Mouse (Mus musculus) c-Kit-positive CD71-positive TER-119-negative erythroid progenitor cells, embryonic 14.5 days (primary cell): ENCODE results near the gene Hnrnpl.

Experiments
- DNase-seq: peaks from one replicate; pipeline ENCODE4 v3.0.0-alpha.2; 2013; ENCODE audit warnings: low read depth

Hnrnpl gene

DNA sequence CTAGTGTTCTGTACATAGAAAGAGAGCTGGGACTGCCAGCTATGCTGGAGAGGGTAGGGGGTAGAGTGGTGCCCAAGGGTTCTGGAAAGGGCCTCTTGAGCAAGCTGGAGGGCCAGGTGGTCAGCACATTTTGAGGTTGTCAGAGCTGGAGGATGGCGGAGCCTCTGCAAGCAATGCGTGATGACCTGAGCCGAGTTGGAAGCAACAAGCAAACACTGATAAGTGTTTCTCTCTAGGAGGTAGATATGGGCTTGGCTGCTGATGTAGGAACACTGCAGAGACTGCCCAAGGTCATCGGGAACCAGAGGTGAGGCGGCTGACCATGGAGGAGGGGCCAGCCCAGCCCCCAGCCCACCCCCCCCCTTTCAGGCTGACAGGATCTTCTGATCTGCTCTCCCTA lies 22.6 kb downstream of the Hnrnpl start:
- no peak for DNase-seq

DNA sequence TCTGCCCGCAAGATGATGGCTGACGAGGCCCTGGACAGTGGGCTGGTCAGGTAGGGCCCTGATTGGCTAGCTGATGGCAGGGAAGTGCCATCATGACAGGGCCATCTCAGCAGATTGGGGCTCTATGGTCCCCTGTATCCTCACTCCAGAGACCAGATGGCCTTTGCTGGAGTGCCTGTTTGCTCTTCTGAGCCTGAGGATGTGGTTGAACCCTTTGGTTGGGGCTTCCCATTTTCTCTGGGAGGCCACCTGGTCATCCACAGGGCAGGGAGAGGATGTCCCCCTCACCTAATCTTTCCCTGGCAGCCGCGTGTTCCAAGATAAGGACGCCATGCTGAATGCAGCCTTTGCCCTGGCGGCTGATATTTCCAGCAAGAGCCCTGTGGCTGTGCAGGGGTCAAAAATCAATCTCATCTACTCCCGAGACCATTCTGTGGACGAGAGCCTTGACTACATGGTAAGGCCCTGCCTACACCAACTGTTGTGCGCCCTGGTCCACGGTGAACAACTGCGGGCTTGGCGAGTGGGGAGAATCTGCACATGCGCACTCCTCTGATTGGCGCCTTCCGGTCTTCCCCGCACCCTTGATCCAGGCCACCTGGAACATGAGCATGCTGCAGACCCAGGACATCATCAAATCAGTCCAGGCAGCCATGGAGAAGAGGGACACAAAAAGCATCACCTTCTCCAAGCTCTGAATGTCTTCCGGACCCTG lies 23.2 kb downstream of the Hnrnpl start:
- DNase-seq, result no peak

DNA sequence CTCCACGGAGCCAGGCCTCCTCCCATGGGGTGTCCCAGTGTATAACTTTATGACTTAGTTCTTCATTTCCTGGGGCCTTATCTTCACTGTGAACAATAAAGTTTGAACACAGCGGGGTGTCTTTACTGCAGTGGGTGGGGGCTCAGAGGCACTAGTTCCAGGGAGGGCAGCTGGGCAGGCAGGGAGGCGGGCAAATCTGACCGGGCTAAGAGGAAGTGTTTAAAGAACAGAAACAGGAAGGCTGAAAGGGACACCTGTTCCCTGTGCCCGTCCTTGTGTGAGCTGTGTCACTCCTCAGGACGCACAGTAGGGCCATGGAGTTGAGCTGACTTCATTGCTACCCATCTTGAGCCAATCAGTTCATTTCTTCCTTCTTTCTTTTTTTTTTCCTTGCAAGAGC lies 23.8 kb downstream of the Hnrnpl start:
- no peak for DNase-seq

DNA sequence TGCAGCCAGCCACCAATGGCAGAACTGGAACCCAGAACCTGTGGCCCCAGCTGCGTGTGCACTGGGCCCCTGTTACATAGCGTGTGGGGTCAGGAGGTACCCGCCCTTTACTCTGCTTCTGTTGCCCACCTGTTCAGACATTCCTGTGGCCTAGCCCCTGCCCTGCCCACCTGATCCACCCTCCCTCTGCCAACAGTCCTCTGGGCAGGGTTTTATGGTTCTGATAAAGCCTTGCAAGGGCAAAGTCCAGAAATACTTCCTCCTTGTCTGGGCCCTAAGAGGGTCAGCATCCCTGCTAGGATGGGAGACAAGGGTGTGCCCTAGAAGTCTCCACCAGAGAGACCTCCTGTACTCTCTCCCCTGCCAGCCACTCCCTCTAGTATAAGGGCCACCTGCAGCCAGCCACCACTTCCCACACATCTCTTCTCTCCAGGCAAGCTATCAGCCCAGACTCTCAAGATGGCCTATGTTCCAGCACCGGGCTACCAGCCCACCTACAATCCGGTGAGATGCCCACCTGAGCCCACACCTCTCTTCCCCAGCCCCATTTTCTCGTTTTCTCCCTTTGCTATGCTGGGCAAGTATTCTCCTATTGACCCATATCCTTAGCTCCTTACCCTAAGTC lies 25.5 kb downstream of the Hnrnpl start, which contains the start of gene Lgals4:
TSS of gene Lgals4 (plus strand) at position 132 of the 625 bp plus-strand sequence.
- DNase-seq, result no peak

DNA sequence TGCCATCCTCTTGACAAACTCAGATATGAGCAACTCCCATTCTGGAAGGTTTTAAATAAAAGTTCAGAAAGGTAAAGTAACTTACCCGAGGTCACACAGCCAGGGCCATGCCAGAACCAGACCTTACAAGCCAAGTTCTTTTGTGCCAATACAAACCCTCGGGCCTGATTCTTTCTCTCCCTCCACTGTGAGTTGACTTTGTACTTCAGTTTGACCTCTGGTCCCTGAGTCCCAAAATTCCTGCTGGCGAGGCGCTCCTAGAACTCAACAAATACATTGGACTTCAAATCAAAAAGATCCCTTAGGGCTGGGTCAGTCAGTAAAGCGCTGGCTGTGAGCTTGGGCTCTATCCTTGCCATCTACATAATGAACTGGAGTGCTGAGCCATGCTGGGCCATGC lies 28.6 kb downstream of the Hnrnpl start:
- DNase-seq, result no peak

DNA sequence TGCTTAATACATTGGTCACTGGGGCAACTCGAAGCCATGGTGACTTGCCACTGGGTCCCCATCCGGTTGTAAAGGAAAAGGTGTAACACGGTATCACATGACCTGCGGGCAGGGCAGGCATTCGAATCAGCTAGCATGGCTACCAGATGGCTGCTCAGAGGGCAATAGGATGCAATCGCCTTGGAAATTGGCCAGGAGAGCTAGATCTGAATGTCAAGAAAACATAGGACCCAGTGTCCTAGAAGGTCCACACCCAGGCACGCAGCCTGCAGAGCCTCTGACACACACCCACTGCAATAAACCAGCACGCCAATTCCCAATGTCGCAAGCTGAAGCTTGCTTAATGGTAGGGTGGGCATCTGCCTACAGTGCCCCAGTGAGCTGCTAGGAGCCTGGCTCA lies 30.0 kb downstream of the Hnrnpl start:
- no peak for DNase-seq

DNA sequence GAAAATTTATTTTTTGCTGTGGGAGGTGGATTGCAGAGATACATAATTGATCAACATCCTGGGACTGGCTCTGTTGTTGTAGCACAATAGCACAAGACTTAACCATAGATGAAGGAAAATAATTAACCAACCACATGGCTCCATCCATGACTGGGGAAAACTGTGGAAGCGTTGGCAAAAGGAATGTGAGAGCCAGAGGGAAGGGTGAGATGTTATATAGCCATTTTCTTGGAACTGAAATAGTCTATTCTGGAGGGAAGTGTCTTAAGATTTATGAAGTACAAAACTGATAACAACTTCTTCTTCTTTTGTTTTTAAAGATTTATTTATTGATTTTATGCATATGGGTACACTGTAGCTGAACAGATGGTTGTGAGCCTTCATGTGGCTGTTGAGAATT lies 38.9 kb downstream of the Hnrnpl start:
- no peak for DNase-seq

DNA sequence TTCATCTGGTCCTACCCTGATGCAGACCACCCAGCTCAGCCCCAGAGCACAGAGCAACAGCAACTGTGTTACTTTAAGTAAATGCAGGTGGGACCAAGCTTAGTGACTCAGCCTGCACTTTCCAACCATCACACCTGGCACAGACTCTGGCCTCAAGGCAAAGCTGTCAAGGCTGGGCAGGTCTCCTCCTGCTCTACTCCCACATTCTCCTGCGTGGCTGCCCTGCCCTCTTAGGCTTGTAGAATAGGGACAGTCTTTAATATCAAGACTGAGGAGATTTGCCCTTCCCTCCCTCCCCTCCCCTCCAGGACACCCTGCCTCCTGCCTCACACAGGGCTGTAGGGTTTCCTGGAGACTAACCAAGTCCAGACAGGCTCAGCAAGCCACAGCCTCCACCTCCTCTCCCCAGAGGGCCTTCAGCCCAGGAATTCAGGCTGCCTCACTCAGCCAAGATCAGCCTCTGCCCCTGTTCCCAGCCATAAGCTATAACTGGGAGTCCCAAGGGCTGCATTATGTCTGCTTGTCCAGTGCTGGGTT lies 41.4 kb downstream of the Hnrnpl start:
- no peak for DNase-seq

DNA sequence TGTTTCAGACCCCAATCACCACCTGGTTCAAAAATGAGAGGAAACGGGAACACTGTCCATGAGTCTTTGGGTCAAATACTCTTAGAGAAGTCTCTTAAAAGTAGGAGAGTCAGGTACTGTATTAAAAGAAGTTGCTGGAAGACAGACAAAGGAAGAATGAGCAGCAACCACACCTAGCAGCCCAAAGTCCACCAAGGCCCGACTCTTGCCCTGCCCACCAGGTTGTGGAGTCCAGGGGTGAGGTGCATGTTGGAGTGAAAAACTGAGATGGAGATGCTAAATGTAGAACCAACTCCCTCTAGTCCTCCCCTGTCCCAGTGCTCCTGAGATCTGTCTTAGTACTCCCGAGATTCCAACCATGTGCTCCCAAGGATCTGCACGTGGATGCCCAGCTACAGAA lies 42.3 kb downstream of the Hnrnpl start:
- DNase-seq, result no peak

DNA sequence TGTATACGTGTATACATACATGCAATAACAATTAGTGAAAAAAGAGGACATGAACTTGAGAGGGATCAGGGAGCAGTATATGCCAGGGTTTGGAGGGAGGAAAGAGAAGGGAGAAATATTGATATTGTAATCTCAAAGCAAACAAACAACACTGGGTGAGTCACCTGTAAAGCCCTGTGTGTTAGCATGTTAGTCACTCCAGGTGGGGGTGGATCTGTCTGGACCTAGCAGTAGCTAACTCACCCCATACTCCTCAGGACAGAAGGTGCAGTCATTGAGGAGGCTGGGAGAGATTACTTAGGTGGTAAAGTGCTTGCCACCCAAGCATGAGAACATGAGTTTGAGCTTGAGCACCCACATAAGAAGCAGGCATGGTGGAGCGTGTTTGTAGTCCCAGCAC lies 51.6 kb downstream of the Hnrnpl start:
- no peak for DNase-seq

DNA sequence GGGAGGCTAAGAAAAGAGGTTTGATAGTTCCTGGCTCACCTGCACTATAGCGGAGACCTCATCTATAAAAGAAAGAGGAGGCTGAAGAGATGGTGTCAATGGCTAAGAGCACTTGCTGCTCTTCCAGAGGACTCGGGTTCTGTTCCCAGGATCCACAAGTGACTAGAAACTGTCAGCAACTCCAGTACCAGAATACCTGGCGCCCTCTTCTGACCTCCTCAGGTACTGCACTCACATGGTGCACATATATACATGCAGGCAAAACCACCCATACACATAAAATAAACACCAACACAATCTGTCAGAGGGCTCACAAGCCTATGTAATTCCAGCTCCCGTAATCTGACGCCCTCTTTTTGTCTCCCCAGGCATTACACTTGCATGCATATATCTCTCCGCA lies 52.6 kb downstream of the Hnrnpl start:
- DNase-seq, result no peak

DNA sequence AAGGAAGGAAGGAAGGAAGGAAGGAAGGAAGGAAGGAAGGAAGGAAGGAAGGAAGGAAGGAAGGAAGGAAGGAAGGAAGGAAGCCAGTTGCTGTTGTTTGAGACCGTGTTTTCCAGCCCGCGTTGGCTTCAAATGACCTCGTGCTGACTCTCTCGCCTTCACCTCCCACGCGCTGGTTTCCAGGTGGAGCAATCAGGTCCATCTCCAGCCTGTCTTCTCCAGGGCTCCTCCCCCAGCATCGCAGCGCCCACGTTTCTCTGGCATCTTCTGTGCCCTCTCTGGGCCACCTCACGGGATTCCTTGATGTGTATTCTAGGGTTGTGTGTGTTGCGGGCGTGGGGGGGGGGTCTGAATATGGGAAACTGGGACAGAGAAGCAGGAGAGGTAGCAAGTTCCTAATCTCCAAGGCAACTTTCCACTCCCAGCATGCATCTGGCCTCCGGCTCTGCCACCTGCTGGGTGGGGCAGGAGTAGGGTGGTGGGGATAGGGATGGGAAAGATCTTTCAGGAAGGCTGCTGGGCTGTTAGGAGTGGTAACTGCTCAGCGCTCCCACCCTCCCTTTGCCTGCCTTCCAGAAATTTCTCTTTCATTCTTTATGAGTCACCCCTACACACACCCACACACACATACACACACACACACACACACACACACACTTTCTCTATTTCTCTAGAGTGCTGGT lies 54.6 kb downstream of the Hnrnpl start:
- DNase-seq, result no peak

DNA sequence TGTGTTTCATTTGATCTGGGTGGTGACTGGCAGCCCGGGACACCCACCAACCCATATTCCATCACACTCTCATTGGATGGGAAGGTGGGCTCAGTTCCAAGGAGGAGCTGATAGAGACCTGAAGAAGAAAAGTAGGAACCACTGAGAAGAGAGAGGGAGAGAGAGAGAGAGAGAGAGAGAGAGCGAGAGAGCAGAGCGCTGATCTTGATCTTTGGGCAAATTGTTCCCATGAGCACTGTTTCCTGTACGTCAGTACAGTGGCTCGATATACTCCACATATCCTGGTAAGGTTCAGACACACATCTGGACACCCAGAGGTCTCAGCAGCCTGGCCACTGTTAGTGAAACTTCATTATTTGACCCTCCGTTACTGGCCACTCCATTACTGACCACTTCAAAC lies 55.2 kb downstream of the Hnrnpl start, which contains the start of gene Lgals7:
TSS of gene Lgals7 (plus strand) at position 314 of the 400 bp plus-strand sequence.
- no peak for DNase-seq

DNA sequence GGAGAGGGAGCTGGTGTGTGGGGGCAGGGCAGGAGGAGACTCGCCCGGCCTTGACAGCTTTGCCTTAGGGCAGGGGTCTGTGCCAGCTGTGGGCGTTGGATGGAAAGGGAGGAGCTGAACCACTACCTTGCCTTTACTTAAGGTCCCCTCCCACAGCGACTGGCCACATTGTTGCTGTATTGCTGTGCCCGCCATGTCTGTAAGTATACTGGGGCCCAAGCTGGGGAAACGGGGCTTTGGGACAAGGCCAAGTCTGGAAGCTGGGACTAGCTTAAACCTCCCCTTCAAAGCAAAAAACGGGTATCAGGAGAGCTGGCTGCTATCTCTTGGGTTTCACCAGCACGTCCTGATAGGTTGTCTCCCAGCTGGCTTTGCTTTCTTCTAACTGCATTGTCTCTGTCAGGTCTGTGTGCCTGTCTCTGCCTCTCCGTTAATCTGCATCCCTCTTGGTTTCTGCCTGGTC lies 56.0 kb downstream of the Hnrnpl start:
- no peak for DNase-seq

DNA sequence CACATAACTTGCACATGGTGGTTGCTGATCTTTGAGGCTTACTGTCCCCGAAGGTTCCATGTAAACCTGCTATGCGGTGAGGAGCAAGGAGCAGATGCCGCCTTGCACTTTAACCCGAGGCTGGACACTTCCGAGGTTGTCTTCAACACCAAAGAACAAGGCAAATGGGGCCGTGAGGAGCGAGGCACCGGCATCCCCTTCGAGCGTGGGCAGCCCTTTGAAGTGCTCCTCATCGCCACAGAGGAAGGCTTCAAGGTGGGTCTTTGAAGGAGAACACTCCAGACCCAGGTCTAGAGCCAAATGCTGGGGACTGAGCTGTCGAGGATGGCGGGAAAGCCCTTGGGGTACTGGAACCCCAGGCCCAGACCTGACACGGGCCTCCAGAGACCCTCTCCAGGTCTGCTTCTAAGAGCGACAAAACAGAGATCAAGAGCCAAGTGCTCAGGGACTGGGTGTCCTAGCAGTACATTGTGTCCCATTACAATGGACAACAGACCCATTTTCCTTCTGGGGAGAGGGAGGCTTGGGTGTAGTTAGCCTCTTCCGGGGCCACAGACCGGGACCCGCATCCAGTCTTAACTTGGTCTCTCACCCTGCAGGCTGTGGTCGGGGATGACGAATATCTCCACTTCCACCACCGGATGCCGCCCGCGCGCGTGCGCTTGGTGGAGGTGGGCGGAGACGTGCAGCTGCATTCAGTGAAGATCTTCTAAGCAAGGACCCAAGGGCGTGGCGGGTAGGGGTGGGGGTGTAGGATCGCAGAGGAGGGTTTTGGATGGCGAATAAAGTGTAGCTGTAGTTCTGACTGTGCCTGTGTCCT lies 57.4 kb downstream of the Hnrnpl start:
- DNase-seq, result peak; percentile 83

DNA sequence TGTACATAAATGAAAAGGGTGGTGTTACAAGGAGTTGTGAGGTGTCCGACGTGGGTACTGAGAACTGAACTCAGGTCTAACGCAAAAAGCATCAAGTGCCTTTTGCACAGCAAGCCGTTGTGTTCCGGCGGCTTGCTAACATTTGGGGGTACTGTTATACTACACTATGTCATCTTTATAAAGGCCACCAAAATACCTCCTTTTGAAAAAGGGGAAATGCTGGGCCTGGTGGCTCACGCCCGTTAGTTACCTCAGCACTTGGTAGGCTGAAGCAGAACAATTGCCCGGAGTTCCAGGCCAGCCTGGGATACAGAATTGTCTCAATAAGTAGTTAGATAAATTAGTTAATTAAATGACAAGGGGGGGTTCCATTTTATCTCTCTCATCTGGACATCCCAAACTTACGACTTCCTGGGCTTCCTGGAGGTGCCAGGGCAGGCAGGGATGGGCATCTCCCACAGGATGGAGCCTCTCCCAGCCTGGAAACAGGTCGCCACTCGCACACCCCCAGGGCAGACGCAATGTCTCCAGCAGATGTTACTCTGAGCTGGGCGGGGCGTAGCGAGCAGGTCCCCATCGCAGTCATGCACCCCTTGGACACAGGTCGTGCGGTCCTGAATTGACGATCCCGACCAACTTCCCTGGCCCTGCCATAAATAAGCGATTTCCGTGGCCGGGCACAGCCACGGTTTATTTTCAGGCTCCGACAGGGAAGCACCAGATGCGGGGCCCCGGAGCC lies 58.6 kb downstream of the Hnrnpl start:
- DNase-seq, result no peak

DNA sequence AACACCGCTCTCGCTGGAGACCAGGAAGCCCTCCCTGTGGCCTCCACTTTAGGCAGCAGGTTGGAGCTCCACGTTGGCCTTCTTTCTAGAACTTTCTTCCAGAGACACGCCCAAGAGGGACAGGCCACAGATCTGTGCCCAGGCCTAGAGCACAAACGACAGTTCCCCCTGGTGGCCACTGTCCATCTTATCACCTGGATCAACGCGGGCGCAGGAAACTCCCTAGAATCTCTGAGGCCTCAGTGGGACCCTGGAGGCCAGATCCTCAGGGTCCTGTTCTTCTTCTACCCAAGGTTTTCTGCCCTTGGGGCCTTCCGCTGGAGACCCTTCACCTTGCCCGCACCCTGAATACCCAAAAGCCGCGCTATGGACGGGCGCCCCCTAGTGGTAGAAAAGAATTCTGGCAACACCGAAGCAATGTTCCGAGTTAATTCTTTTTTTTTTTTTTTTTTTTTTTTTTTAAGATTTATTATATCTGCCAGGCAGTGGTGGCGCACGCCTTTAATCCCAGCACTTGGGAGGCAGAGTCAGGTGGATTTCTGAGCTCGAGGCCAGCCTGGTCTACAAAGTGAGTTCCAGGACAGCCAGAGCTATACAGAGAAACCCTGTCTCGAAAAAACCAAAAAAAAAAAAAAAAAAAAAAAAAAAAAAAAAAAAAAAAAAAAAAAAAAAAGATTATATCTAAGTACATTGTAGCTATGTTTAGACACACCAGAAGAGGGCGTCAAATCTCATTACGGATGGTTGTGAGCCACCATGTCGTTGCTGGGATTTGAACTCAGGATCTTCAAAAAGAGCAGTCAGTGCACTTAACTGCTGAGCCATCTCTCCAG lies 59.4 kb downstream of the Hnrnpl start:
- DNase-seq, result peak; percentile 69

DNA sequence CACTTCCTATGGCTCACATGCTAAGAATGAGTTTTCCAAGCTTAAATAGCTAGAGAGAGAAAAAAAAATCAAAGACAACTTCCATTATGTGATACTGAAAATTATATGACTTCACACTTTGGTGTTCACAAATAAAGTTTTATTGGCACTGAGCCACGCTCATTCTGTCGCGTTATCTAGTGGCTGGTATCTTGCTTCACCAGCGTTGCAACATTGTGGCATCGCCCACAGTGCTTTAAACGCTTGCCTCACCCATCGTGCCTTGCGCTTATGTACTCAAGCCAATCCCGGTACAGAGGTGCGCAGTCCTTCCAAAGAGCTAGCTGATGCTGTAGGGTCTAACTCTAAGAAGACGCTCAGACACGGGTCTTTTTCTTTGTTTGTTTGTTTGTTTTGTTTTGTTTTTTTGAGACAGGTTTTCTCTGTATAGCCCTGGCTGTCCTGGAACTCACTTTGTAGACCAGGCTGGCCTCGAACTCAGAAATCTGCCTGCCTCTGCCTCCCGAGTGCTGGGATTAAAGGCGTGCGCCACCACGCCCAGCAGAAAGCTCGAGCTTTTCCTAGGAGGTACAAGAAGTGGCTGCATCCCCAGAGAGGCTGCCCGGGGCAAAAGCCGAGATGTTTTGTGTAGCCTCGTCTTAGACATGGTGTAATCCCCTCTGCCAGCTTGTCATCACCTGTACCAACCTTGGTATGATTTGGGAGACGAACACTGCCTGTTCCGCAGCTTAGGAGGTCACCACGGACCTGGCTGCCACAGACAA lies 62.7 kb downstream of the Hnrnpl start:
- no peak for DNase-seq
